Mouse (Mus musculus): Measurements from ENCODE around the gene Col16a1.

DNA sequence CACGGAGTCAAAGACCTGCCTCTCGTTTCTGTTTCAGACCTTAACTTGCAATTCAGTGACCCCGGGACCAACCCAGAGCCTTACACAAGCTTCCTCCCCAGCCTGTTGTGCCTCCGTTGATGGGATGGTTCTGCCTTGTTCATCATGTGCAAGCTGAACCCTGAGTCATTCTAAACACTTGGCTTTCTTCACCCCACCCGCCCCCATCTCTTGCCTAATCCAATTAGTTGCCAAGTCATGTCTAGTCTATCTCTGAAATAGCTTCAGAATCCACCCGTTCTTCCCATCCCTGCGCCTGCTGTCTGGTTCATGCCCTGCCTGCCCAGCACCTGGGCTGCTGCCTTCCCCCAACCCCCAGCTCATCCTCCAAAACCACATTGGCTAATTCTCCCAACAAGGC, 64.7 kb downstream of the Col16a1 start:
- TF ChIP-seq POLR2A (IDR thresholded peaks at IDR 0.05; ENCODE audit: low read depth, low read length) (no peak), CTCF (conservative IDR thresholded peaks at IDR 0.05; ENCODE audit: insufficient read depth, insufficient read length, low read depth, low read length) (no peak)
